Mouse (Mus musculus): ENCODE measurements around the gene Vmn2r110. TPM values are rescaled to one million over a fixed set of nuclear protein-coding genes. Genes with fewer than 3 reads are reported as not detected.

Vmn2r110 gene
- 0.01 TPM in 1 of 2 replicates, not detected in the other for polyA plus RNA-seq (2015; fragmentation: Nextera tagmentation; extraction: Ambion mirVana)

- no peak within 1 kb of the TSS for H3K9ac ChIP-seq (ENCODE audit: low read length)
- 29% methylated on average over 1 of the region's 1 CpGs for WGBS
- no peak for ATAC-seq (ENCODE audit: insufficient read depth, low FRiP score)
Observed at GRCm38 (mm10) chr17:20596323-20596722, at the start of gene Vmn2r110. TSS of gene Vmn2r110 (minus strand) at chr17:20596423.

GRCm38 (mm10) chr17:20624777-20625176 is 28.6 kb upstream of the Vmn2r110 start, which contains the start of gene Fpr-rs3:
TSS of gene Fpr-rs3 (minus strand) at chr17:20624877.
- ATAC-seq (ENCODE audit: insufficient read depth, low FRiP score), result no peak
- H3K27me3 ChIP-seq (ENCODE audit: control insufficient read depth, insufficient read depth, low read length), result no peaks in the 10 kb centered on the region
- no peak within 1 kb of the TSS for H3K4me2 ChIP-seq (ENCODE audit: low read depth, low read length)
- H3K9ac ChIP-seq (ENCODE audit: low read length), result no peak within 1 kb of the TSS
- no peak within 1 kb of the TSS for H3K4me3 ChIP-seq (replicated peaks; ENCODE audit: low read length)
- H3K27ac ChIP-seq (ENCODE audit: low read length), result no peak within 1 kb of the TSS
- no peaks in the 10 kb centered on the region for H3K4me1 ChIP-seq (ENCODE audit: control insufficient read depth, insufficient read depth, low read length)
- H3K36me3 ChIP-seq (ENCODE audit: control insufficient read depth, insufficient read depth, low read length), result no peaks in the 10 kb centered on the region
- H3K9me3 ChIP-seq (replicated peaks; ENCODE audit: control insufficient read depth, low read length), result no peaks in the 10 kb centered on the region

More at GRCm38 (mm10) chr17:20596323-20596722, at the start of gene Vmn2r110:
- Histone ChIP-seq H3K9me3 (replicated peaks; ENCODE audit: control insufficient read depth, low read length) (no peaks in the 10 kb centered on the region), H3K4me2 (ENCODE audit: low read depth, low read length) (no peak within 1 kb of the TSS), H3K27ac (ENCODE audit: low read length) (no peak within 1 kb of the TSS), H3K27me3 (ENCODE audit: control insufficient read depth, insufficient read depth, low read length) (no peaks in the 10 kb centered on the region), H3K4me3 (replicated peaks; ENCODE audit: low read length) (no peak within 1 kb of the TSS), H3K4me1 (ENCODE audit: control insufficient read depth, insufficient read depth, low read length) (no peaks in the 10 kb centered on the region), H3K36me3 (ENCODE audit: control insufficient read depth, insufficient read depth, low read length) (no peaks in the 10 kb centered on the region)

GRCm38 (mm10) chr17:20564656-20565055 is 31.6 kb downstream of the Vmn2r110 start, which contains the start of gene Vmn2r109:
TSS of gene Vmn2r109 (minus strand) at chr17:20564756.
- Histone ChIP-seq H3K4me1 (ENCODE audit: control insufficient read depth, insufficient read depth, low read length) (no peaks in the 10 kb centered on the region), H3K27ac (ENCODE audit: low read length) (no peak within 1 kb of the TSS), H3K27me3 (ENCODE audit: control insufficient read depth, insufficient read depth, low read length) (no peaks in the 10 kb centered on the region), H3K36me3 (ENCODE audit: control insufficient read depth, insufficient read depth, low read length) (no peaks in the 10 kb centered on the region), H3K9ac (ENCODE audit: low read length) (no peak within 1 kb of the TSS), H3K4me2 (ENCODE audit: low read depth, low read length) (no peak within 1 kb of the TSS), H3K9me3 (replicated peaks; ENCODE audit: control insufficient read depth, low read length) (no peaks in the 10 kb centered on the region), H3K4me3 (replicated peaks; ENCODE audit: low read length) (no peak within 1 kb of the TSS)
- WGBS, result 83% methylated on average over 1 of the region's 1 CpGs
- ATAC-seq (ENCODE audit: insufficient read depth, low FRiP score), result no peak

Other genes starting within 250 kb of the Vmn2r110 start
- gene Vmn1r224, start 182.3 kb downstream of the Vmn2r110 start, polyA plus RNA-seq (2015; fragmentation: Nextera tagmentation; extraction: Ambion mirVana), result not detected in 2 replicates
- gene Vmn2r108, start 115.1 kb downstream of the Vmn2r110 start, polyA plus RNA-seq (2015; fragmentation: Nextera tagmentation; extraction: Ambion mirVana), result not detected in 2 replicates
- gene Vmn1r225, start 98.3 kb downstream of the Vmn2r110 start, polyA plus RNA-seq (2015; fragmentation: Nextera tagmentation; extraction: Ambion mirVana), result not detected in 2 replicates
- gene Vmn2r109, start 31.7 kb downstream of the Vmn2r110 start, polyA plus RNA-seq (2015; fragmentation: Nextera tagmentation; extraction: Ambion mirVana), result not detected in 2 replicates
- not detected in 2 replicates for gene Fpr-rs3, start 28.5 kb upstream of the Vmn2r110 start, polyA plus RNA-seq (2015; fragmentation: Nextera tagmentation; extraction: Ambion mirVana)
- not detected in 2 replicates for gene Vmn1r226, start 86.4 kb upstream of the Vmn2r110 start, polyA plus RNA-seq (2015; fragmentation: Nextera tagmentation; extraction: Ambion mirVana)
- not detected in 2 replicates for gene Vmn1r227, start 133.4 kb upstream of the Vmn2r110 start, polyA plus RNA-seq (2015; fragmentation: Nextera tagmentation; extraction: Ambion mirVana)
- gene Vmn1r228, start 189.7 kb upstream of the Vmn2r110 start, polyA plus RNA-seq (2015; fragmentation: Nextera tagmentation; extraction: Ambion mirVana), result not detected in 2 replicates
- not detected in 2 replicates for gene Vmn1r229, start 215.1 kb upstream of the Vmn2r110 start, polyA plus RNA-seq (2015; fragmentation: Nextera tagmentation; extraction: Ambion mirVana)
- gene Vmn1r230, start 244.0 kb upstream of the Vmn2r110 start, polyA plus RNA-seq (2015; fragmentation: Nextera tagmentation; extraction: Ambion mirVana), result not detected in 2 replicates